Mouse (Mus musculus): Measurements from ENCODE around the gene Irf5.
"Not testable (repeated sequence)": the region's sequence is repeated elsewhere in the genome, so short reads cannot be mapped to it uniquely, and the experiment has no call there.

The Irf5 gene

DNA sequence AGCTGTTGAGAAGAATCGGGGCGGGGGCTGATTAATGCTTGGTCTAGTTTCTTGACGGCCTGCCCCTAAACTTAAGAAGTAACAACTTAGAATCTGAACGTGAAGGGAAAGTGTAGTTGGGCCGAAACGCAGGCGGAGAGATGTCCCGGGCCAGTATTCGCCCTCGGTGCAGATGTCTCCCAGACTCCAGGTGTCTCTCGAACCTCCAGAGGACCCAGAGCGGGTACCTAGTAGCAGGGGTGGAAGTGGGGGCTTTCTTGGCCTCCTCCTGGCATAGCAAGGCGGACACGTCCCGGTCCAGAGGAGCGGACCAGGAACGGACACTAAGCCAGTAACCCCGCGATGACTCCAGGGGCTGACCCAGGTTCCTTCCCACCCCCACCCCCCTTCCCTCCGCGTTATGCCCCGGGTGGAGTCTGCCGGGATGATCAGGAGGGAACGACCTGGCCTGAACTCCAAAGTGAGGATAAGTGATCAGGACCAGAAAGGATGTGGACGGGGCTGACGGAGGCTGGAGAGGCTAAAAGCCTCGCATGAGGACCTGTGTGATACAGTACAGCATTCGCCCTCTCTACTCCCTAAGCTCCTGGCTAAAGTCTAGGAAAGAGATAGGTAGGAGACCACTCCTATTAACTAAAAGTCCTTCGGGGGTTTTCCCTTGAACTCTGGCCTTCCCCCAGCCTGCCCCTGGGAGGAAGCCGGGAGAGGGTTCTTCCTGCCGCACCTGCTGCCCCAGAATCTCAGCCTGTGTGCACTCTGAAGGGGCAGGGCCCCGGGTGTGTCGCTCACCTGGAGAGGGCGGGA is 1.1 kb downstream of the Irf5 start:
- no peak for DNase-seq (ENCODE audit: low spot score)

DNA sequence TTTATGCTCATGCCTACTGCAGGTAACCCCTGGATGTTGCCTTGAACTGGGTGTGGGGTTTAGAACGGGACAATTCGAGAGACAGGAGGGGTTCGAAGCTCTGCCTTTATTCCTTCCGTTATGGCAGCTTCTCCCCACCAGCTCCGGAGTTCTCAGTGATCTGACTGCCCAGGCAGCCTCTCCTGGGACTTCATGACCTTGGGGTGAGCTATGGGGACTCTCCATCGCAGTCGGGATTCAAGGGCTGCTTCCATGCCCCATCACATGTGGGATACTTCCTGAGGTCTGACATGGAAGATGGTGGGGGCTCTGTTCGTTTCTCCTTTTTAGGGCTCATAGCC is 1.7 kb downstream of the Irf5 start:
- no peak for DNase-seq (ENCODE audit: low spot score)

DNA sequence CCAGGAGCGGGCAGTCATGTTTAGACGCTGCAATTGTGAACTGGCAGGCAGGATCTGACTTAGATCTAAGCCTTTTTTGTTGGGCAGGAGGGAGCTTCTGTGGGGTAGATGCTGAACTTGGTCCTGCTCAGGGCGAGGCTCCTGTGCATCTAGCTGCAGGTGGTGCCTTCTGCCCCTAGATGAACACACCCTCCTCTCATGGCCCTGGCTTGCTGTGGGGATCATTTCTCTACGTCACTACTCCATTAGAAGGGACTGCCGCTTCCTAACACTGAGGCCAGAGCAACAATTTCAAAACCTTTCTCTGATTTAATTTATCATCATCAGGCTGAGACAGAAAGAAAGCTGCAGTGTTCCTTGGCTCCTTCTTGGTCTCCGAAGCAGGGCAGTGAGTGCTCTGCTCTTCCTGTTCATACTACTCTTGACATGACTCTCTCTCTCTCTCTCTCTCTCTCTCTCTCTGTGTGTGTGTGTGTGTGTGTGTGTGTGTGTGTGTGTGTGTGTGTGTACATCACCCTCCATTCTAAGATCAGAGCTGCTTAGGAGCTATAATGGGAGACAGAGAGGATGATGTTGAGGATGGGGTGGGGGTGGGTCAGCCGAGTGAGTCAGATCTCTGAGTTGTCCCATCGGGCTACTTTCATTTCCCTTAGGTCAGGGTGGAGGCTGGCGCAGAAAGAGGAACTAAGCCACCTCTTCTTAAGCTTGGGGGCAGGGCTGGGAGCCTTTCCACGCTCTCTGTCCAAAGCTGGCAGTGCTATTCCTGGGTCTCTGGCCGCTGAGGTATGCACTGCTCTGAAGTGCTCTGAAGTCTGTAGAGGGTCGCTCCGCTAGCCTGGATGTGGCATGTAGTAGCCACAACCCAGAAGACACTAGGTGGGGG is 2.4 kb downstream of the Irf5 start:
- no peak for DNase-seq (ENCODE audit: low spot score)

GRCm38 (mm10) chr6:29529444-29529820 is 3.0 kb downstream of the Irf5 start:
- DNase-seq (ENCODE audit: low spot score): no peak

DNA sequence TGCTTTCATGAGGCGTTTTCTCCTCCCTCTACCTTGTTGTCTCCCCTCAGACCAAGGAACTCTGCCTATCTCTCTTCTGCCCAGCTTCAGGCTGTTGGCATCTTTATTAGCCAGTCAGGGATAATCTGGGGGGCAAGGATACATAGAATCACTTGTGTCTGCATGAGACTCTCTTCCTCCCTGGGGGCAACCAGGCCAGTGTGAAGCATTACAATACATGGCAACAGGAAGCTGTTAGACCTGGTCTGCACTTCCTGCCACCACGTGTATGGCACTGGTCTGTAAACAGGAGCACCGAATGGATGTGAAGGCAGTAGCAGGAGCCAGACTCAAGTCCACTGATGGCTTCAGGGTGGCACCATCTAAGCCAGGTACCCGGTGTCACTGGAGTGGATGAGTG is 3.6 kb downstream of the Irf5 start:
- DNase-seq (ENCODE audit: low spot score): no peak

- no peak for DNase-seq (ENCODE audit: low spot score)
Measured at GRCm38 (mm10) chr6:29535316-29535715, 8.9 kb downstream of the Irf5 start.

- DNase-seq (ENCODE audit: low spot score): no peak
Measured at GRCm38 (mm10) chr6:29536651-29537193, 10.3 kb downstream of the Irf5 start.

DNA sequence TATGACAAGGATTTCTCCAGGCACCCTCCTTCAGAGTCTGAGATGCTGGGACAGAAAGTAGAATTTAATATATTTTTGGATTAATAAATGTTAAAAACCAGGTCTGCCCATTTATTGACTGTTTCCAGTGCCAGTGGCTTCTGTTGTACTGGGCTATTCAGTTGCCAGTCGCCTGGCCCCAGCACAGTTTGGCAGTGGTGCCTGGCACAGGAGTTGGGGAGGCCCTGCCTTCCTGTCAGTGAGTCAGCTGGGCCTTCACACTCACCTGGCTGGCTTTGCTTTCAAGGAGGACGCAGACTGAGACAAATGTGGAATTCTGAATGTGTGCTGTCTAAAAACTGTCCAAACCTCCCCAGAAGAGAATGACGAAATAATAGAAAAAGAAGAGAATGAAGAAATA is 10.8 kb downstream of the Irf5 start:
- no peak for DNase-seq (ENCODE audit: low spot score)

DNA sequence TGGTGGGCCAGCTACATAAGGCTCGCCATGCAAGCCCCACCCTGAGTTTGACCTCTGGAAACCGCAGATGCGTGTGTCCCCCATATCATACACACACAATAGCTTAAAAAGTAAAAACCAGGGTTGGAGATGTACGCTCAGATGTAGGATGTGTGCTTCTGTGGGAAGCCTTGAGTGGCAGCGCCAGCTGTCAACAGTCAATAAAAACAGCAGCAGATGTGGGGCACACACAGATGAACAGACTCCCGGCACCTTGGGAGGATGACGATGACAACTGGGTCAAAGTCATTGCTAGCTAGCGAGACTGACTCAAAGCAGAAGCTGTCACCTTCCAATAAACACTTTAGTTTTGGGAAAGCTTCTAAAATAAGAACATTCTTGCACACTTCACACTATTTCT is 13.1 kb downstream of the Irf5 start:
- no peak for DNase-seq (ENCODE audit: low spot score)

DNA sequence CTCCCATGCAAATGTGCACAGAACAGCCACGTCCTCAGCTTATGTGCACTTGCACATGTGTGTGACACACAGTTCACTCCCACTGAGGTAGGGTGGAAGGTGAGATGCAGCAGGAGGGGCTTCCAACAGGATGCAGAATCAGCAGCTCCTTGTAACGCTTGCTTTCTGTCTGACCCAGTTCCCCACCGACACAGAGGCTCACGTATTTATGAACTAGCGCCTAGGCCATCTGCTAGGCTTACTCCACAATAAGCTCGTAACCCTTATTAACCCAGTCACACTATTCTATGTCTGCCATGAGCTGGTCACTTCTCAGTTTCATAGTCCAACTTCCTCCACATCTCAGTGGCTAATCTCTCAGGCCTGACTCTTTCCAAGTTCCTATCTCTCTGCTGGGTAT is 13.8 kb downstream of the Irf5 start:
- no peak for DNase-seq (ENCODE audit: low spot score)

GRCm38 (mm10) chr6:29540956-29541355 is 14.5 kb downstream of the Irf5 start:
- DNase-seq (ENCODE audit: low spot score): no peak

DNA sequence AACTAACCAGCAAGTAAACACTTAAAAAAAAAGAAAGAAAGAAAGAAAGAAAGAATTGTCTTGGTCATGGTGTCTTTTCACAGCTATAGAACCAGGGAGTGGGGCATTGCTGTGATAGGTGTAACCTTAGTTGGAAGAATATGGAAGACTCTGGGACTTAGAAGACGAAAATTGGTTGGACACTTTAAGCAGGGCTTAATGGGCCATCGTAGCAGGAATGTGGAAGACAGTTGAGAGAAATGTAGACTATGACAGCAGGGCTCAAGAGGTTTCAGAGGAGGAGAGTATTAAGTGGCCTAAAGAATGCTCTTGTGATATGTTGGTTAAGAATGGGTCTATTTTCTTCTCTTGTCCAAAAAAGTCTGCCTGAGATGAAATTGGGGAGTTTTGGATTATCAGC is 19.2 kb downstream of the Irf5 start:
- DNase-seq (ENCODE audit: low spot score): no peak

DNA sequence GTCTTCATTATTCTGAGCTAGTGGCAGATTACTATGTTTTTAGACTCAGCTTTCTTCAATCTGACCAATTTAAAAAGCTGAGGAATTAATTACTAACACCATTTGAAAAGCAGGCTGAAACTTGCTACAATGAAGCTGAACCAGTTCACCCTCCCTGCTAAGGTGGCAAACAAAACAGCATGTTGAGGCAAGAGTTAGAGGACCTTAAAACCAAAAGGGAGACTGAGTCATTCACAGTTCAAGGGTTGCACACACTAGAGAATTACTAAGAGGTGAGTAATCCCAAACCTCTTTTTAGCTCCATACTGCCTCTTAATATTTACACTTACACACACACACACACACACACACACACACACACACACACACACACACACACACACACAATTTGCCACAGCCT is 21.2 kb downstream of the Irf5 start:
- no peak for DNase-seq (ENCODE audit: low spot score)

GRCm38 (mm10) chr6:29548086-29548485 is 21.7 kb downstream of the Irf5 start:
- DNase-seq (ENCODE audit: low spot score): no peak

- DNase-seq (ENCODE audit: low spot score): no peak
Measured at GRCm38 (mm10) chr6:29552526-29552925, 26.1 kb downstream of the Irf5 start.

DNA sequence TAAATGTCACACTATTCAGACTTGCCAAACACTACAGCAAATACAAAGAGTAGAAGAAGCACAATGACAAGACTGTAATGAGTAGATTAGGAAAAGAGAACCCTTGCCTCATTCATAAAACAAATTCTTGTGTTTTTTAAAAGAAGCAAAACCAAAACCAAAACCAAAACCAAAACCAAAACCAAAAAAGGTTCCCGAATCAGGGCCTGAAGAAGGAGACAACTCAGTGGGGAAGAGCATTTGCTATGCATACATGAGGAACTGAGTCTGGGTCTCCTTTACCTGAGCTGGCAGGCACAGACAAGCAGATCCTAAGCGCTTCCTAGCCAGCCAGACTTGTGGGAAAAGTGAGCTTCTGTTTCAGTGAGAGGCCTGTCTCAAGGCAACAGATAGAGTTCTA is 30.7 kb downstream of the Irf5 start:
- no peak for DNase-seq (ENCODE audit: low spot score)

DNA sequence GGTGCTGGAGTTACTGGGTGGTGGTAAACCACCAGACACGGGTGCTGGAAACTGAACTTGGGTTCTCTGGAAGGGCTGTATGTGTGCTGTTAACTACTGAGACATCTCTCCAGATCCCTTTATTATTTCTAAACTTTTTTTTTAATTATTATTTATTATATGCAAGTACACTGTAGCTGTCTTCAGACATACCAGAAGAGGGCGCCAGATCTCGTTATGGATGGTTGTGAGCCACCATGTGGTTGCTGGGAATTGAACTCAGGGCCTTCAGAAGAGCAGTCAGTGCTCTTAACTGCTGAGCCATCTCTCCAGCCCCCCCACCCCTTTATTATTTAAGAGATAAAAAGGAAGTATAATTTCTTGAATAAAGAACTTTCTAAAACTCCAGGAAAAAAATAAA is 50.0 kb downstream of the Irf5 start:
- not testable (repeated sequence) for DNase-seq (ENCODE audit: low spot score)

GRCm38 (mm10) chr6:29580770-29581169 is 54.3 kb downstream of the Irf5 start:
- DNase-seq (ENCODE audit: low spot score): no peak

GRCm38 (mm10) chr6:29581202-29581601 is 54.8 kb downstream of the Irf5 start:
- no peak for DNase-seq (ENCODE audit: low spot score)

Measured in yolk sac, embryonic 10.5 days (tissue).